Mouse (Mus musculus) monocyte, adult 5-6 weeks (primary cell): ENCODE measurements around the gene Mybpc3. TPM values are rescaled to one million over a fixed set of nuclear protein-coding genes. Genes with fewer than 3 reads are reported as not detected.

ENCODE experiments used
- ATAC-seq: fragments of 153-309, 156-312 bp; replicated peaks from 2 replicates; pipeline ENCODE4 v1.8.0; 2017; ENCODE audit warnings: mild to moderate bottlenecking; ENCODE audit not compliant: low TSS enrichment, insufficient number of reproducible peaks, severe bottlenecking, poor library complexity, low FRiP score
- total RNA-seq: library from RNA; stranded (forward); fragments of 200-1000, 200-491, 200-594 nt; gene quantifications from 3 replicates; pipeline ENCODE4 v1.2.3, GENCODE M21; 2017

The Mybpc3 gene
- total RNA-seq, result 1.4 to 5.2 TPM (median 3.7 TPM) in 3 replicates

DNA sequence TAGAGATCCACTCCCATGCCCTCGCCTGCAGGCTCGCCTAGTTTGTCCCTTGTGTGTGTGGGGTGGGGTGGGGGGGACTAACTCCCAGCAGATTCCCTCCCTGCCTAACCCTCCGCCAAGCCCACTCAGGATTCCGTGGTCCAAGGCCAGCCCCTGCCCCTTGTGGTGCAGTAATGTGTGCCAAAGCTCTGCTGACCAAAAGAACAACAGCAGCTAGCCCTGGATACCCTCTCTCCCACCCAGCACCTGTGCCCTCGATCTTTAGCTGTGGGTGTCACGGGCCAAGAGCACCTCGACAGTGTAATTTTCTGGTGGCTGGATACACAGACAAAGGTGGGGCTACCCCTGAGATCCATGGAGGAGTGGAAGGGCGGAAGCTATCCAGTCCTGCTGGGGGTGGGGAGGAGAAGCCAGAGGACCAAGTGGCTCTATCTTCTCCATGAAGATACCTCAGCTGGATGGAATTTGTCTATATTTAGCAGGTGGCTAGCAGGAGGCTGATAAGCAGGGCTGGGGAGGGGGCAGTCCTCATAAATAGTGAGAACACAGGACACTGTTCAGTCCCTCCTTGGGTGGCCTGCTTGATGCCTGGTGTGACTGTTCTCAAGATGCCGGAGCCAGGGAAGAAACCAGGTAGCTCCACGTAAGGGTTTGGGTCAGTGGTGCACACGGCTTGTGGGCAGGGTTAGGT is at the start of gene Mybpc3:
Gene Mybpc3 (plus strand): TSS at position 560 of the 691 bp plus-strand sequence.
- ATAC-seq, result no peak

DNA sequence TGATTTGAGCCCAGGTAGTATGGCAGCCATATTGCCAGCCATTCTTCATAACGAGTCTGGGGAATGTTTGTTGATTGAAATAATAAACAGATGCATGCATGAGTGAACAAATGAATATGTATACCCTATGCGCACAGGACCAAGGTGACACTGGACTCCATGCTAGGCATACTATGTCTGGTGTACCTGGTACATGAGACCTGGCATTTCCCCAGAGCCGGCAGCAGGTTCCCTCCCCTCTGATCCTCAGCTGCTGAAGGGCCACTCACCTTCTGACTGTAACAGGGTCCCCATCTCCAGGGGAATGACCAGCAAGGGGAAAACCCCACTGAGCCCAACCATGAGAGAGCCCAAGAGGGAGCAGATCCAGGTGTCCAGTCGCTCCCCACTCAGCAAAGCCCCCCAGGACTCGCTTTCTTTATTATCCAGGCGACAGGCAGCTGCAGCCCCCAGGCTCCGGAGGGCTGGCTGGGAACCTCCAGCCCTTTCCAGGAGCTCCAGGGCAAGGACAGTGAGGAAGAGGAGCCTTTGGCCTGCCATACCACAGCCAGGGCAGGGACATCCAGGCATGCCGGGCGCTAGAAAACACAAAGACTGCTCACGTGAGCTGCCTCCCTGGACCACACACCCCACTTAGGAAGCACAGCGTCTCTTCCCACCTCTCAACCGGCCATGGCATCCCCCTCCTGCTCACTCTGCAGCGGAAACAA is 49.6 kb upstream of the Mybpc3 start:
- no peak for ATAC-seq

DNA sequence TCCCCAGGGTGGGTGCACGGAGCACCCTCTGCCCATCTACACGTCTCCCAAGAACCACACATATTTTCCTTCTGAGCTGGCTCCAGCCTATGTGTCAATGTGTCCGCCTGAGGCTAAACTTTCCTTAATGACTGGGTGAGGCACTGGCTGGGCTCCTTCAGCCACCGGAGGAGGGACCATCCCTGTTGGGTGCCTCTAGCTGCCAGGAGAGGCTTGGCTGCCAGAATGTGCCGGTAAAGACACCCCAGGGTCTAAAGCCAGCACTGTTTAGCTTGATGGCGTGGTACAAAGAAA is 49.1 kb upstream of the Mybpc3 start:
- ATAC-seq, result no peak

DNA sequence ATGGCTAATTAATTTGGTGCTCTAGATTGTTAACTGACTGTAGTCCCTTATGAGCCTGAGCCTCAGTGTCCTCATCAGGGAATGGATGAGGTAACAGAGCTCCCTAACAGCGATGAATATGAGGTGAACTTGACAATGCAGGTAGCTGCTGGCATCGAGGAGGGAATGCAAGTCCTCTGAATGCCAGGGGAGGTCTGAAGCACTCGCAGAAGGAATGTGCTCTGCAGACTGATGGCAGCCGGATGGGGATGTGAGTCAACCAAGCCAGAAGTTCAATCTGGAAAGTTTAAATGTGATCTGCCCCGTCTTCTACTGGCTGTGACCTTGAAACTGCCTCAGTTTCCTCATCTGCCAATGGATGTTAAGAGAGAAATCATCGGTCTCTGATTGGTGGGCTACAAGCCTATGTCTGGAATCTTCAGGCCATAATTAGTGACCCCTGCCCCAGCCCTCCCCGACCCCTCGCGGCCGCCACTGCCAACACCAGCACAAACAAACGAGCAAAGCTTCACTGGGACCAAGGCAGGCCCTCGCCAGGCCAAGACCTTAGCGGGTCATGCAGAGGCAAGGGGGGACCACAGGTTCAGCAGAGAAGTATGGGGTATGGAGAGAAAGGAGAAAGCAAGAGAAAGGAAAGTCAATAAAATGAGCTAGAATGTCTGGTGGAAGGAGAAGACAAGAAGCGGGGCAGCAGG is 48.5 kb upstream of the Mybpc3 start:
- no peak; the same call in 1 of the 2 replicates for ATAC-seq

DNA sequence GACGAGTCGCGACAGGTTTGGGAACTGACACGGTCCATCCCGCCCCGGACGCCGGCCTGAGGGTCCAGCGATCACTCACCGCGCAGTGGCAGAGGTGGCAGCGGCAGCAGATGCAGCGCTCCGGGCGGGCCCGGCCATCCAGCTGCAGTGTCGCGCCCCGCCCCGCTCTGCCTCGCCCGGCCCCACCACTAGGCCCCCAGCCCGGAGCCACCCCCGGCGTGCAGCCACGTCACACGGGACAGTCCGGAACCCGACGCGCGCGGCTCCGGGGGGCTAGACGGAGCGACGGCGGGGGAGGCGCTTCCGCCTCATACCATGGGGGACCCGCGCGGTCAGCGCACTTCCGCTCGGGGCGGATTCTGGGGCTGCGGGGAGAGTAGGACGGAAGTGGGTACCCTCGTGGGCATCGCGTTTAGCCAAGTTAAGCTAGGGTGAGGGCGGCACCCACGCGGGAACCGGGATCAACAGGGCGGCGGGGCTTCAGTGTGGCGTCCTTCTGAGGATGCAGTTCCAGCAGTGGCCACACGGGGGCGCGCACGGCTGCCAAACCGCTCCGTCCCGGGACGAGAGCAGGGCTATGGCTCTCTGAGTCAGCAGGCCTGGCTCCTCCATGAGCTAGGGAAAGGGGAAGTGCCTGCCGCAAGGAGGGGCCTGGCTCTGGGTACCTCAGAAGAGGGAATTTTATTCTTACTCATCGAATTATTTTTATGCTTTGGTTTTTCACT is 47.7 kb upstream of the Mybpc3 start, which contains the start of gene Slc39a13:
Gene Slc39a13 (minus strand): TSS at position 342 of the 725 bp plus-strand sequence.
- ATAC-seq, result peak; percentile 81

DNA sequence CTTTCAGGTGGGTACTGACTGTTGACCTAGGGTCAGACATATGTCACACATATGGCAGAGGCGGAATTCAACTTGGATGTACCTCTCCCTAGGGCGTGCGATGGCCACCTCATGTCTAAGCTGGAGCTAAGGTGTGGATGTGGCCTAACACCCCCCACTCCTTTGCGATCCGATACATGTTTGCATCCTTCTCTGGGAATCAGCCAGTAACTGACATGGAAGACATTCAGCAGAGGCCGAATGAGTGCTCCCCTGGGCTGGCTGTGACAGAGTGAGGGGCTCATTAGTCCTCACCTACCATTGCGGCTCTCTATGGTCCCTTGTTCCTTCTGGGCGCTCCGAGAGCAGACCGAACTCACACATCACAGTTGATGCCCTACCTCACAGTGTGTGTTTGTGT is 46.9 kb upstream of the Mybpc3 start:
- no peak for ATAC-seq

DNA sequence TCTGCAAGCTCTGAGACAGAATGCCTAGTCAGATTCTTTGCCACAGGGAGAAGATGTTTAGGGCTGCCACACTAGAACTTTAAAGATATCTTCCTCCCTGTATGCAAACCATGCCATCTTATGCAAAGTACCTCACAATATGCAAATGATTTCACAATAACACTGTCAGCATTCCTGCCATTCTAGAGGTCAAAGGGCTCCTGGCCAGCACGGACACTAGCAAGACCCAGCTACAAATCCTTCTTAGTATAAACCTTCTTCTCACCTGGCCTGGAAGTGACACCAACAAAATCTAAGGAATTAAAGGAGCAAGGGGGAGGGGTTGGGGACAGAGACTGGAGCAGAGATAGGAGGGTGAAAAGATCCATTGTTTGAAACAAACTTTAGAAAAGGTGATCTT is 45.9 kb upstream of the Mybpc3 start:
- ATAC-seq, result no peak

DNA sequence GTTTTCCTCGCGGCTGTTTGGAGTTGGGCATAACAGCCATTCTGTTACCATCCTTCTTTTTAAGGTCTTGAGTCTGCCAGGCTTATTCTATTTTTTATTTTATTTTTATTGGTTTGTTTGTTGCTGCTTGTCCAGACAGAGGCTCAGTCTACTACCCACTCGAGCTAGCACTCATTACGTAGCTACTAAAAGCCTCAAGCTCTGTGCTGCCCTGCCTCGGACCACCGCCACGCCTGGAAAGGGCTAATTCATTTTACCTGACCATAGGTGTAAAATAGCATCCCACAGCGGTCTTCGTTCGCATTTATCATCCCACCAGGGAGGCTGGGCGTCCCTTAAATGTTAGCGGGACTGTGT is 40.0 kb upstream of the Mybpc3 start:
- ATAC-seq, result no peak

DNA sequence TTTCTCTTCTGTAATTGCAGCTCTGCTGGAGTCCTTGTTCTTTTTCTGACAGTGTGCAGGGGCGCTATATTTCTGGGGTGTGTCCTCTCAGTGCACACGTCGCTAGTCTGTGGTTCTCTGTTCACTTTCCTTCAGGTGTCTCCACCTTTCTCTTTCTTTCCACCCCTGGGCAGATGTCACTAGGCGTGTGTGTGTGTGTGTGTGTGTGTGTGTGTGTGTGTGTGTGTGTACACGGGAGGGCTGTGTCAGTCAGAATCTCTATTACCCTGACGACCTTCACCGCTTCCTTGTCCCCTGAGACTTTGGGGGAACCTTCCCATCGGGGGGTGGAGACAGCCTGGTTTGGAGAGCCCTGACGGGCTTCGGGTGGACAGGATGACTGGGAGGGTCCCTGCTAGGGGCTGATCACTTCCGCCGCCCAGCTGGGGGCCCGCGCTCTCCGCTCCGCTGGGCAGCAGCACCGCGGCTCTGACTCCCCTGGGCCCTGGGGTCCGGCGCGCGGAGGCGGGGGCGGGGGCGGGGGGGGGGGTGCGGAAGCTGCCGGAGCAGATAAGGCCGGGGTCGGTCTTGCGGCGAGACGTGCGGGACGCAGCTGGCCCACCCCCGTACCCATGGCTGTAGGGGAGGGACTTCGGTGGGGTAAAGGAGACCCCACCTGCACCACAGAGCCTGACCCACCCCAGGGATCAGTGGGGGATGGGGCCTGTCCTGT is 39.5 kb upstream of the Mybpc3 start:
- ATAC-seq, result no peak

DNA sequence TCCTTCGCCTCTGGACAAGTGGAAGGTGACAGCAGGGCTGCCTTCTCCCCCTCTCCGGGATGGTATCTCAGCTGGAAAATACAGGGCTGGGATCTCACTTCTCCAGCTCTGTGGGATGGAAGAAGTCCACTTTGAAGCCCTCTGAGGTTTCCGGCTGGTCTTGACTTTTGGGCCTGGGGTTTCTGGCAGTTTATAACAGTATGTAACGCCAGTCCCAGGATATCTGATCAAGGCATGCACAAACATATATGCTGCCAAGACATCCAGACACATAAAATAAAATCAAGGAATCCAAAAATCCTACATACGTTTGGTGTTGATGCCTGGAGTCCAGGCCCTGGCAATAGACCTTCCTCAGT is 38.9 kb upstream of the Mybpc3 start:
- no peak for ATAC-seq

DNA sequence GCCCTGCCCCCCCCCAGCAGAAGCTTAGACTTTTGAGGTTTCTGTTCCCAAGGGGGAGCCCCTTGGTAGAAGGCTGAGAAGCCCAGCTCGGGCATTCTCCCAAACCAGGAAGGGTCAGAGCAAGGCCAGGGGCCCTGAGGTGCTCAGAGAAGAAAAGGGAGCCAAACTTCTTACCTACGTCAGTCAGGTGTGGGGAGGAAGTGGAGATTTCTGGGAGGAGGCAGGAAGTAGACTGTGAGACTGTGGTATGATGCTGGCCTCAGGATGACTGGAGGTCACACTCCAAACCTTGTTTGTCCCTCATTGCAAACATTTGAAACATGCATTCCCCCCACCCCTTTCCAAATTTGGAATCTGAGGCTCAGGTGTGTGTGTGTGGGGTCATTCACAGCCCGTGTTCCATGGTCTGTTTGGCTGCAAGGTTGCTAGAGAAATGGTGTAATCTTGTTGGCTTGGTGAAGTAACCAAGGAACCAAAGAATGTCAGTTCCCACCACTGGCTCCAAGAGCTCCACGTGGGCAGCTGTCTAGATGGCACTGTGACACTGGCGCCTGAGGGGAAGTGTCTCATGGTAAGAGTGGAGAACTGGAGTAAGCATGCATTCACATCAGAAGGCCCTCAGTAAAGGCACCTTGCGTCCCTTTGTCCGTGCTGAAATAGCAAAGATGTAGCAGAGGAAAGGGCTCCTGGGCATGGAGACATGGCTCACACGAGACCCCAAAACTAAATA is 37.0 kb upstream of the Mybpc3 start:
- peak; percentile 27 for ATAC-seq

DNA sequence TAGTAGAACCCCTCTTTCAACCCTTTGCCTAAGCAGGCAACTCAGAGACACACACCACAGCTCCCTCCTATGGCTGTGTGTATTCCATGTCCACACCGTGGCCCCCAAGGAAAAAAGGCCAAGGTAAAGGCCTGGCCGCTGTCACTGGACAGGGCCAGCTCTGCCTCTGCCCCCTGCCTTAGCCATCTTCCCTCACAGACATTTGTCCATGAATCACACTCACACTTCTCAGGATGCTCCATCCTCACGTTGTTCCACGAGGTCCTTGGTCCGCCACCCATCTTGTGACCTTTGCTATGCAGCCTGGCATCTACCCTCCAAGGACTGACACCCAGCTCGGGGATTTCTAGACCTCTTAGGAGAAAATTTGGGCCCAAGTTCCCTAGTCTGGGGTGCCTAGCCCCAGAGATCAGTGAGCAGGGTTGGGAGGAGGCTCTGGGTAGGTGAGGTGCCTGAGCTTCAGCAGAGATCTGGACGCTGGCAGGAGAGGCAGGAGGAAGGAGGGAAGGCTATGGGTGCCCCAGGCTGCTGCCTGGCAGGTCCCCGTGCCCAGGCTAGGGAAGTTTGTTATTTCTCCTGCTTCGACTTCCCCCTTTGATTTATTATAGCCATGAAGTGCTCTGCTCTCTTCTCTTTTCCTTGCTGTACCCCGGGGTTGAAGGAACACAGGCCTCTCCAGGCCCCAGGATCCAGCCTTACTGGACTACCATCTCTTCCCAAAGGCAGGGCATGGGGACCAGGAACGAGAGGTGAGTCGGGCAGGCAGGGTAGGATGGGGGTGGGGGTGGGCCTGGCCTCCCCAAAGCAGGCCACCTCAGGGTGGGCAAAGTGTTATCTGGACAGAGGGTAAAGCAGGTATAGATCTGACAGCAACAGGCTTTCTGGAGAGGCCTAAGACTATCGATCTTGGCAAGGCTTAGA is 35.9 kb upstream of the Mybpc3 start, which contains the start of gene Spi1:
Gene Spi1 (plus strand): TSS at position 616 of the 921 bp plus-strand sequence.
- 0 out of 2 replicates have a peak, but pooled peaks have one; percentile 2 for ATAC-seq

DNA sequence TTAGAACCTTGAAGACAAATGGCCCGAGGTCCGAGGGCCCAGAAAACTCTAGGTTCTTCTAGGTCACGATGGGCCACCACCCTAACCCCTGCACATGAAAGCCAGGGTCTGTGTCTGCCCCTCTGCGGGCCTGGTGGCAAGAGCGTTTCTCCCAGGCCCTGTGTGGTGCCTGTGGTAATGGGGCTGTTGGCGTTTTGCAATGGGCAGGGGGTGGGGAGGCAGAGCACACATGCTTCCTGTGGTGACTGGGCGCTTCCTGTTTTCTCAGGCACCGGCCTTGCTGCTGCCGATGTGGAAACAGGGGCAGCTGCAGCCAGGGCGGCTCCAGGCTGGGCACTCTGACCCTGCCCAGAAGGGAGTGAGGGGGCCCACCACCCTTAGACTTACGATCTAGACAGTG is 35.1 kb upstream of the Mybpc3 start:
- peak; percentile 53 for ATAC-seq

DNA sequence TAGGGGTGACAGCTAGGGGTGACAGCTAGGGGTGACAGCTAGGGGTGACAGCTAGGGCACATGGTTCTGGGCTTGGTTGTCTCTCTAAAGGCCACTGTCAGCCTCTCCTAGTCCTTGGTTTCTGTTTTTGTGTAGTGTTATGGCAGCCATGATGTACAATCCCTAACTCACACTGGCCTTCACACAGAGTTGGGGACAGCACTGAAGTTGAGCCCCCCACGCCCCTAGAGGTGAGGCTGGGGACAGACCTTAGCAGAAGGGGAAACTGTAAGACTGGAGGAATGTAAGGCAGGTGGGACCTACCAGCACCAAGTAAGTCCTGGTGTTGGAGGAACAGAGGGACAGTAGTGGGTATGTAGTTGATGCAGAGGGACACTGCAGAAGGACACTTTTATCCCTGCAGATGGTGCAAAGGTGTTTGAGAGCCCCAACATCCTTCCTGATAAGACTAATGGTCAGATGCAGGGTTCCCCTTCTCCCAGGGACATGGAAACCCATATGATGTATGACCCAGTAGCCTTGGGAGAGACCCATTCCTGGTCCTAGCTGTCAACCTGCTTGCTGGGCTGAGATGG is 34.5 kb upstream of the Mybpc3 start:
- ATAC-seq, result no peak

DNA sequence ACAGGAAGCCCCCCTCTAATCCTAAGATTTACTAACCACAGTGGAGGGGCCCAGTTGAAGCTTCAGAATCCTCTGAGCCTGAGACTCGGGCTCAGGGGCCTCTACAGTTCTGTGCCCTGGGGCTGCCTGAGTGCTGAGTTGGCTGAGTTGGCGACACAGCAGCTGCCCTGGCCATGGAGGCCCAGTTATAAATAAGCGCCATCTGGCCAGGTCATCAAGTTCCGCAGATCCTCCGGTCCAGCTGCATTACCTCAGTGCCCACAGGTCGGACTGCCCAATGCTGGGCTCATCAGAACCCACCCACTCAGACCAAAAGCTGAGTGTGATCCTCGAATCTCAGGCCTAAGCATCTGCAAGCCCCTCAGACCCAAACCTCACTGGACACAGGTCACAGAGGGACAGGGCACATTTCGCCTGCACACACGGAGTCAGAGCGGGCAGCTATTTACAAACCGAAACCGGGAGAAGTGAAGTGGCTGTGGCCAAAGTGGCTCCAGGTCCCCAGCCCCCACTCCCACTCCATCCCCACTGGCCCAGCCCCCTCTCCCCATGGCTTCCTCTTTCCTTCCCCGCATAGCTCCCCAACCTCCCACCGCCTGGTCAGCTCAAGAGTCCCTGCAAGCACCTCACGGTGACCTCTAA is 33.6 kb upstream of the Mybpc3 start:
- ATAC-seq, result peak; percentile 3; the same call in 1 of the 2 replicates
